Mouse (Mus musculus) ovary, postnatal 36 days (tissue): ENCODE data around the gene Hdgfl3.
A peak's percentile ranks its signal among the peaks of the same experiment; 100 is the strongest.

ENCODE experiments used
- DNase-seq: peaks from one replicate; pipeline ENCODE4 v3.0.0; 2022; ENCODE audit warnings: low spot score, mixed read lengths

The Hdgfl3 gene

GRCm38 (mm10) chr7:81934267-81934745 lies at the start of gene Hdgfl3:
TSS of gene Hdgfl3 (minus strand) at chr7:81934473.
- DNase-seq, result peak; percentile 82

DNA sequence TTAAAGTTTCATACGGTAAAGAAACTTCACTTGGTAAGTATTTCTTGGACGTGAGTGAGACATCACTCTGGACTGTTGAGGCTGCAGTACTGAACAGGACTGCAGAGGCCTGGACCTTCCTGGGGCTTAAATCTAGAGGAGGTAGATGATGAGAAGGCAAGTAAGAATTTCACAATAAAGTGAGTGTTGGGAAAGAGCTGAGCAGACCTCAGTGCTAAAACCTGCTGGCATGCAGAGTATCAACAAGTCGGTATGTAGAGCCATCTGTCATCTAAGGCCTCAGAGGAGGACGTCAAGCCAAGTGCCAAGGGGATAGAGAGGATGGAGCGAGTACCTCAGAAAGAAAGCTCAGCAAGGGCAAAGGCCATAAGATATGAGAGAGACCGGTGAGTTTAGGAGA lies 49.4 kb upstream of the Hdgfl3 start:
- no peak for DNase-seq

DNA sequence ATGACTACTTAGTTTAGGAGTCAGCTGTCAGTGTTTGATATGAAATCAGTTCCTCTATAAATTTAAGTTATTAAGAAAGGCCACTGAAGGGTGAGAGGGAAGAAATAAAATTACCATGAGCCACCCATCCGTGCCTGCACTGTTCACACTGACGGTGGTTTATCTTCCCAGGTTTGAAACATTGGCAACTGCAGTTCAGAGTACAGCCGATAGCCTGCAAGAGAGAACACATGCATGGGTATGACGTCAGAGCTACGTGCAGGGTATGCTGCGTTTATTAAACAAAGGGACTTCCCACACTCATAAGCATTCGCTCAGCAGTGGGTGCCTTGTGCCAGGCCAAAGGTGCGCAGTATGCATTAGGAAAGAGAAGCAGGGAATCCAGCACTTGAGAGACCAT lies 44.0 kb upstream of the Hdgfl3 start:
- DNase-seq, result no peak

DNA sequence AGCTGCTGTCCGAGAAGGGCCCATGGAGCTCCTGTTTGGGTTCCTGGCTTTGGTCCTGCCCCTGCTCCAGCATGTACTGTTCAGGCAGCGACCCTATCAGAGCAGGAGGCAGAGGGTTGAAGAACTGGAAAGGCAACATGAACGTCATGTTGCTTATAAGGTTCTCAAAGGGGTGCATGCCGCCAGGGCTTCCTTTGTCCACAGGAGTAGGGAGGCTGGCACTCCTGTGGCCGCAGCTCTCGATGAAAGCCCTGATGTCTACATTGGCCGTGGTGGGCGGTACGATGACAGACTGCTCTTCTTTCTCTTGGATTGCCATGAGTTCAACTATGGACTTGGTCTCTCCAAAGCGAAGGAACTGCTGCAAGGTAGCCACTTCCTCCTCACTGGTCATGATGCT lies 40.3 kb upstream of the Hdgfl3 start:
- no peak for DNase-seq

GRCm38 (mm10) chr7:81973939-81974338 lies 39.7 kb upstream of the Hdgfl3 start:
- DNase-seq, result no peak

- DNase-seq, result no peak
These were observed 39.1 kb upstream of the Hdgfl3 start for GRCm38 (mm10) chr7:81973339-81973738.

DNA sequence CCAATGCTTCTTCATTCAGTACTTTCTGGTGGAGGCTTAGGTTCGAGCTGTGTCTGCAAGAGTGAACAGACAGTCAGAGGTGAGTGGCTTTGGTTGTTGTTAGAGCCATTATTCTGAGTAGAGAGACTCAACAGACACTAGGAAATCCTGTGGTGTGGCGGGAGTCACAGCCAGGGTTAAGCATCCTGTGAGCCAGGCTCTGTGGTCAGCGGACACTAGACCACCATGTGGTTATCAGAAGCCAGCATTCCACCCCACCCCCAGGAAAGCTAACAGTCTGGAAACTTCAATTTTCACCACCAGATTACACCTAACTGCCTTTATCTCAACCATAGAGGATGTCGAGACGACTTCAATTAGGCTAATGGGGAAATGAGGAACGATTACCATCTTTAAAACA lies 34.7 kb upstream of the Hdgfl3 start:
- no peak for DNase-seq

DNA sequence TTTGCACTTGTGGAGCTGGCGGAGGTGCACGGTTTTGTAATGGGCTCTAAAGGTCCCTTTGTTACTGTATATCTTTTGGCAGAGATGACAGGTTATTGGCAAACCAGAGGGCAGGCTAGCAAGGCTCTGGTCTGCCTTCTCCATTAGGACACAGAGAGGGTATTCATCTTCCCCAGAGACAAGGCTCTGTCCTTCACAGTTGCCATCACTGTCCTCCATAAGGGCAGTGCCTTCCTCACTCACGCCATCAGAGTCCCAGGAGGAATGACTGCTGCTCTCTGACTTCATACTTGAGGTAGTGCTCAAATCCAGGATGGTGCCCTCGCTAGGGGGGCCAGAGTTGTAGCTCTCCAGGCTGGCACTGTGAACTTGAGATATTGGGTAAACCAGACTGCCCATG lies 34.2 kb upstream of the Hdgfl3 start:
- DNase-seq, result no peak

GRCm38 (mm10) chr7:81966195-81966594 lies 31.9 kb upstream of the Hdgfl3 start:
- no peak for DNase-seq

GRCm38 (mm10) chr7:81959704-81960103 lies 25.4 kb upstream of the Hdgfl3 start:
- DNase-seq, result no peak

DNA sequence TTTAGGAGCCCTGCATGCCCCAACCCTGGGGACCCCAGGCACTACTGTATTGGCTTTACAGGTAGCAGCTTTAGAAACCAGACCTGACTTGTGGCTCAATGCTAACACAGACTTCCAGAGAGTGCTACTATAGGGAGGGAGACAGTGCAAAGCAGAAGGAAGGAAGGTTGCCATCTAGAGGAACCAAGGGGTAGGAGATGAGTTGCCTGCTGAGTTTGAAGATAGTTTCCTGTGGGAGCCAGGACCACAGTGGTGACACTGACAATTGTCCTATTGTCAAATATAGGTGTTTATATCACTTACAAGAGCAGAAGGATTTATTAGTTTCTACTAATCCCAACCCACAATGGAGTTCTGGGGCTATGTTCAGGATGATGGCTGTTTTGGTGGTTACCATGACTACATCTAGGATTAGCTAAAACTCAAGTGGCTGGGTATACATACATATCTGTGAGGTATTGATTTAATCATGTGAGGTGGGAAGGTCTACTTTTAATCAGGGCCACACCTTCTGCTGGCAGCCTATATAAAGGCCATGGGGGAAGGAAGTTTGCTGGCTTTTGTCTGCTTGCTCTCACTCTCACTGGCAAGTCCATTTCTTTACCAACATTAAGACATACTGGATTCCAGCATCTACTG lies 20.1 kb upstream of the Hdgfl3 start:
- no peak for DNase-seq

GRCm38 (mm10) chr7:81950499-81950898 lies 16.2 kb upstream of the Hdgfl3 start:
- DNase-seq, result no peak

- no peak for DNase-seq
These were observed 11.1 kb upstream of the Hdgfl3 start for GRCm38 (mm10) chr7:81945398-81945797.

- DNase-seq, result no peak
These were observed 533 bp upstream of the Hdgfl3 start for GRCm38 (mm10) chr7:81934806-81935205.

GRCm38 (mm10) chr7:81933601-81934266 lies 539 bp downstream of the Hdgfl3 start:
- peak; percentile 72 for DNase-seq

DNA sequence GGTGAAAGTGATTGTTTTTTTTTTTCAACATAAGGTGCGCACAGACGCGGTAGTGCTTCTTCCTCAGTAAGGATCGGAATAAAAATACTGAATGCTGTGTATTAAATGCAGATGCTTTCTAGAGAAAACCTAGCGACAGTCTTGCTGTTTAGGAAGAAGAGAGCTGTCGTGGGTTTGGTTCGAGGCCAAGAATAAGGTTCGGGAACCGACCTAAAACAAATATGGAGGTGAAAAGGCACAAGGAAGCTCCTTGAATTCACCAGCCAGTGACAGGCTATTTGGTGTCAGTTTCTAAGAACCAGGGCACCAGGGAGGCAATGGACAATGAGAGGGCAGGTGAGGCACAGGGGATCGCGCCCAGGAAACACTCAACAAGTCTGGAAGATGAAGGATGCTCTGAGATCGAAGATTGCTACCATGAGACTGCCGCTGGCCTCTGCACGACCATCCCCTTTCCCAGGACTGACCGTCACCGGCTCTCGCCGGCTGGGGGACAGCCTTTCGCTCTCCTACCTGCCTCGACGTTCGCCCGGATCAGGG lies 1.1 kb downstream of the Hdgfl3 start:
- DNase-seq, result no peak

DNA sequence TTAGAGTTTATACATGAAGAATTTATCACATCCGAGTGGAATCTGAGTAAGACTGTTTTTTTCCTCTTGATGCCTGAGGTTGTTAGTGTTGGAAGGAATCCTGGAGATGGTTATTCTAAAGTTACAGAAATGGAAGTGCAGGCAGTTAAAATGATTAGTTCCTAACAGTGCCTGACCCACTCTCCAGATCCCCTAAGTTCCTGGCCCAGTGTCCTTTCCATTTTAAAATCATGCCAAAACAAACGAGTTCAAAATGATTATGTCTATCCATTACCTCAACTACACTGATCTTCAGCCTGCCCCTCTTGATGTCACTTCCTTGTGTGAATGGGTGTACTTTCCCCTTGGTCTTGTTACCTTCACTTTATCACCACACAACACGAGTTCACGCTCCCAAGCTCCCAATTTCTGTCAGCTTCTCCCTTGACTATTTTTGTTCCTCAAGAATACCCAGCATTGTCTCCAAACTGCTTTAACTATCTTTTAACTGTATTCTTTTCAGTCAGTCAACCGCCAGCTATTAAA lies 1.7 kb downstream of the Hdgfl3 start:
- DNase-seq, result no peak

DNA sequence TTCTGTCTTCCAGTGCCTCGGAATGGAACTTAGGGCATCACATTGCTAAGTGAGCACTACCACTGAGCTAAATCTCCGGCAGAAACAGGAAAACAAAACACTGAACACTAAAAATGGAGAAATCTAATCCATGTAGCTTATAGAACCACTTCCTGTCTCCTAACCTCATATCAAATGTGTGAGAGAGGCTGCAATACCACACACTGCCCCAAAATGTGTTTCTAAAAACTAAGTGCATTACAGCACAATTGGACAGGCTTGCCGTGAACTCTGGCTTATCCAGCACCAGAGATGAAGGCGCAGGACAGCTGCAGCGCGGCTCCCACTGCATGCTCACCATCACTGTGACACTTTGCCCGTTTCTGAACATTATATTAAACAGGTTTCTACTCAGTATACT lies 5.3 kb downstream of the Hdgfl3 start:
- DNase-seq, result no peak

DNA sequence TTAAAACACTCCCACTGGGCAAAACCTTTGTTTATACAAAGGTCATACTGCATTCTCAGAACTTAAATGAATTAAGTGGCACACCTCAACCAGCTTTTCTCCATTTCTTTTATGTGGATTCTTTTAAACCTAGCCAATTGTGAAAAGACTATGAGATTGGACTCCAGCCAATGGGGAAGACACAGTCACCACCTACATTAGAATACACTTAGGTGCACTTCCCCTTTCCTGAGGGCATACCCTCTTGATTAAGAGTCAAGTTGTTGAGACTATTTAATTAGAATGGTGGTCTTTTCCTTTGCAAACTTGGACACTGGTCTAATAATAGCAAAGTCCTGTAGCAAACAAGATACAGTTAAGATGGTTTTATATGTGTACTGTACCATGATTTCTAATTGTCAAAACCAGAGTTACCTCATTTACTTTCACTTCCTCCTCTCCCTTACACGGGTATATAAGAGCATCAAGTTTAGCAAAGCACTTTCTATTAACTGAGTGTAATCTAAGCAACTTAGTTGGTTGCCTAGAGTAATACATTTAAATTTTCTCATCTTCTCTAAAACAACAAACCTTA lies 12.8 kb downstream of the Hdgfl3 start:
- DNase-seq, result no peak

DNA sequence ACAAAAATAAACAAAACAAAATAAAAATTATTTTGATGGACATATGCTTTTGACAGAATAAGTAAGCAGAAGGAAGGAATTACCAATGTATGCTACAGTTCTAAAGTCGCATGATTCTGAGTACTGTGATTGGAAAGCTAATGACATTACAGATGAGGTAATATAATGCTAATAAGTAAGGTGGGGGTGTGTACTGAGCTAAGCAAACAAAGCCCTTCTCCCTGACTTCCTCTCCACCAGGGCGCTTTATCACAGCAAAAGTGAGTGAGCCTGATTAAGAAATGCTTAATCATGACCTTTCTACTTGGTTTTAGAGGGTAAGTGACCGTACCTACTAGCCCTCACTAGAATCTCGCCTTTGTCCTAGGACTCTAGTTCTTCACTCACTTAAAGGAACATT lies 14.0 kb downstream of the Hdgfl3 start:
- no peak for DNase-seq

DNA sequence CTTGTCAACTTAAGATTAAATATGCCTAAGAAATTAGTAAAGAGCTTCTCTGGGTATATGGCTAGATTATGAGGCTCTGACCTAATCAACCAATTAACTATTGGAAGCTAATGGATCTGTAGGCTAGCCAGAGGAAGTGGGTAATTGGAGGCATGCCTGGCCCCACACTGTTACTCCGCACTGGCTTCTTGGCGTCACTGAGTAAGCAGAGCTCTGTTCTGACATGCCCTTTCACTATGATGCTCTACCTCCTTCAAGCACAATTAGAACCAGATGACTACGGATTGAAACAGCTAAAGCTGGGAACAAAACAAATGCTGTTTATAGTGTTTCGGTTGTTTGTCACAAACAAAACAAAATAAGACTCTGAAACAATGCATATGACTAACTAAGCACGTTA lies 16.0 kb downstream of the Hdgfl3 start:
- no peak for DNase-seq

DNA sequence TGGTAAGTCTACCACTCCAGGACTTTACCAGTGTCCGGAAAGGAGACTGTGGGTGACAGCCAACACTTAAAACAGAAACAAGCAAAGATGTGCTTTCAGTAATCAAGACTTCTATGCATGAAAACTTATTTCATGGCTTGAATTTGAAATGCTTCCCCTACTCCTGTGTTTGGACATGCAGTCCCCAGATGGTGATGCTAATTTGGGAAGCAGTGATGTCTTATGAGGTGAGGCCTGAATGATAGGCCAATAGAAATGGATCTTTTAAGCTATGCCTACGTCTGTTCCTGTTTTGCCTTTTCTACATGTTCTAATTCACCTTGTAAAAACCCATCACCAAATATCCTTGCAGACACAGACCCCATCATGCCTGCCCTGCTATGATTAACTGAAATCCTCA lies 29.3 kb downstream of the Hdgfl3 start:
- DNase-seq, result no peak

DNA sequence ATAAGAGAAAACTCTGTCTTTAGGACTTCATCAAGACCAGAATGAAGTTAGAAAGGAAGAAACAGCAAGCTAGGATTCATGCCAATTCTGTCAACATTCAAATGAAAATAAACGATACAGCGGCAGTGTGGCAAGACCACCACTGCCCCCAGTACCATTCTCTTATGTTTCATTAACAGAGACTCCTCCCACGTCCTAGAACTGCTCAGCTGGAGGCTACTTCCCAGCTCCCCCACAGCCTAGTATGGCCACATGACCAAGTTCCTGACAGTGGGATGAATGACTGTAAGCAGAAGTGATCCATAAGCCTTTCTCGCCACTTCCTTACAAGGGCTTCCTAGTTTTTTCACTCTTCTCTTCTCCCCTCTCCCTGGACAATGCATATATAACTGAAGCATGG lies 30.2 kb downstream of the Hdgfl3 start:
- DNase-seq, result no peak
